Mouse (Mus musculus) embryonic facial prominence, embryonic 10.5 days (tissue): ENCODE measurements at regions not wholly inside any gene's neighbourhood (a gene's known extent, or its start where the extent isn't known, plus 50 kb on each side); places are given as distances from the start of the nearest gene placed in this dataset.

Experiments
- DNase-seq: peaks from one replicate; pipeline ENCODE4 v3.0.0-alpha.2; 2017; ENCODE audit warnings: low spot score
- H3K27ac ChIP-seq: fragments of 300-500 bp; sonication (generic); replicated peaks from 2 replicates; pipeline ENCODE4 v1.5.1; 2016; ENCODE audit warnings: mild to moderate bottlenecking
- H3K27me3 ChIP-seq: fragments of 300-500 bp; sonication (generic); replicated peaks from 2 replicates; pipeline ENCODE4 v1.6.1; 2016; ENCODE audit warnings: low read depth, mild to moderate bottlenecking; ENCODE audit not compliant: poor library complexity, severe bottlenecking
- H3K36me3 ChIP-seq: fragments of 300-500 bp; sonication (generic); replicated peaks from 2 replicates; pipeline ENCODE4 v1.6.1; 2016; ENCODE audit warnings: mild to moderate bottlenecking, moderate library complexity
- H3K4me1 ChIP-seq: fragments of 300-500 bp; sonication (generic); 2 replicates; pipeline ENCODE4 v1.6.1; 2016
- H3K4me3 ChIP-seq: fragments of 300-500 bp; sonication (generic); 2 replicates; pipeline ENCODE4 v1.5.1; 2016; ENCODE audit warnings: mild to moderate bottlenecking, moderate library complexity
- H3K9me3 ChIP-seq: fragments of 300-500 bp; sonication (generic); 2 replicates; pipeline ENCODE4 v1.6.1; 2016; ENCODE audit warnings: mild to moderate bottlenecking
- WGBS: fragments of 180-500 bp; shearing (Covaris S2); methylation state at CpG from one replicate; pipeline ENCODE4 v1.1.7; 2016; 5-methylcytosine and 5-hydroxymethylcytosine counted together

- DNase-seq: no peak
- 33% methylated on average over 3 of the region's 3 CpGs for WGBS
- no peak overlapping the region for H3K27ac ChIP-seq
These were observed 162.5 kb downstream of the Nuf2 start for GRCm38 (mm10) chr1:169368758-169369157.

DNA sequence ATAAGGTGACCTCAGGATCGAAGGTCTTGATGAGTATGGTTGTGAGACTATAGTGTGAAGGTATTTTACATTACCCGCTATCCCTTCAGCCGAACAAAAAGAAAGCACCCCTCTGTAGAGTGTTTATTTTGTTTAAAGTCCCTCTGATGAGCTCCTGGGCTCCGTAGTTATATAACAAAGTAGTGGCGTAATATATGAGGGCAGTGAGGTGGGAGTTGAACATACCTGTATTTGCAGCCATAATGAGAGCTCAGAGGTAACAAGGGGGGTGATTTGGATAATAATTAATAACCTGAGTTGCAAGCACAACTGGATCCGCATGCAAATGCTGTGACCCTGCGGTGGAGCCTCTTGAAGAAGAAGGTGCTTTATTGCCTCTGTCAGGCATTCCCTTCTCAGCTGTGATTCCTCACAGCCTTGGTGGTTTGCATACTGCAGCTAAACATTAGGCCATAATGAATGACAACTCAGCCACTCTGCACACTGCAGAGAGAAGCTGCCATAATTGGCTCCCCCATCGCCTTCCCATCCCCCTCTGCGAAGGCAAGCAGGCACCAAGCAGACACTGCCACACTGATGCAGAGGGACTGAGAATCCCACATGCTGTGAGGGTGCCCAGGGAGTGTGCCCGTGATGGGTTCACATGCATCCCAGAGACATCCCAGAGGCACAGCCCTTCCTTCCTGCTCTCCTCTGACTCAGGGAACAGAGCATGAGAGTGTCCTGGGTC, 163.3 kb downstream of the Nuf2 start:
- 71% methylated on average over 10 of the region's 10 CpGs for whole genome bisulfite sequencing
- Histone ChIP-seq H3K9me3 (no peaks in the 10 kb centered on the region), H3K36me3 (no peaks in the 10 kb centered on the region), H3K27me3 (no peaks in the 10 kb centered on the region), H3K4me3 (no peak overlapping the region), H3K4me1 (peaks cover 21% of the 10 kb centered on the region), H3K27ac (peak overlapping the region; percentile 52; the same call in 1 of the 2 replicates)
- DNase-seq: no peak

More at GRCm38 (mm10) chr1:169368758-169369157, 162.5 kb downstream of the Nuf2 start:
- Histone ChIP-seq H3K36me3 (no peaks in the 10 kb centered on the region), H3K4me1 (peaks cover 19% of the 10 kb centered on the region), H3K4me3 (no peak overlapping the region), H3K27me3 (no peaks in the 10 kb centered on the region), H3K9me3 (no peaks in the 10 kb centered on the region)

DNA sequence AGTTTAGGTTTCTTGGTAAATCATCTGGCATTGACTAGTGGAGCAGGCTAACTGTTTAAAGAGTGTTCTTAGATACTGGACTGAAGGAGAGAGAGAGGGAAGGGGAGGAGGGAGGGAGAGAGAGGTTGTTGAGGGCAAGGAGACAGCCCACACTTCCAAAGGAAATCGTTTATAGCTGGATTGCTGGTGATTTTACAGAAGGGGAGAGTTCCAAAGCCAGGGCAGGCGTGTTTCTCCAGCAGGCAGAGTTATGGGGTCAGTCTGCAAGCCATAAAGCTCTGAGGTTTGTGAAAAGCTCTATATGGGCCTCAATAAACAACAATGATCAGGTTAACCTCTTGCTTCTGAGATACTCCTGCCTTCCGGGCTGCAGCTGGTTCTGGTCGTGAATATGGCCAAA, 163.9 kb downstream of the Nuf2 start:
- H3K4me3 ChIP-seq: no peak overlapping the region
- no peak for DNase-seq
- H3K27me3 ChIP-seq: no peaks in the 10 kb centered on the region
- WGBS: 44% methylated on average over 4 of the region's 4 CpGs
- no peaks in the 10 kb centered on the region for H3K36me3 ChIP-seq
- peaks cover 27% of the 10 kb centered on the region for H3K4me1 ChIP-seq
- no peak overlapping the region; the same call in 1 of the 2 replicates for H3K27ac ChIP-seq
- no peaks in the 10 kb centered on the region for H3K9me3 ChIP-seq

GRCm38 (mm10) chr1:169362564-169362963, 168.7 kb downstream of the Nuf2 start:
- no peaks in the 10 kb centered on the region for H3K36me3 ChIP-seq

DNA sequence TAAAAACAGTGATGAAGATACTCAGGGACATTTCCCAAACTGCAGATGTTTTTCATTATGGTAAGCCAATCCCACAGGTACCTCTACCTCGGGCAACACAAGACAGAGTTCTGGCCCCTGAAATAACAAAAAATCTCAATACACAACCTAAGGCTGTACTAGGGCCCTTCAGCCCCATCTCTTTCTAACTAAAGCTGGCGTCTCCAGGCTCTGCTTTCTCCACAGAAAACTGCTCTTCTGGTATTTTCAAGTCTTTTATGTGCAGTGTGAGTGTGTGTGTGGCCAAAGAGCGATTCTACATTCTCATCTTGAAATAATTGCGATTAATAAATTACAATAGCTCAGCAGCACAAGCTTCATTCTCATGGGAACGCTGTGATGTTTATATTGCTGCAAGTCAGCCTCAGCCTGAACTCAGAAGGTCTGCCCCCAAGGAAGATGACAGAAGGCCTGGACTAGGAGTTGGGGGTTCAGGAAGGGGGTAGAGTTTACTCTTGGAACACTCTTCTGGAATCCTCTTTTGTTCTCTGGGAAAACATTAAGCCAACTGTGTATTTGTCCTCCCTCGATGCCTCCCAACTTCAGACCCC, 173.5 kb downstream of the Nuf2 start:
- H3K36me3 ChIP-seq: no peaks in the 10 kb centered on the region

More at GRCm38 (mm10) chr1:169362564-169362963, 168.7 kb downstream of the Nuf2 start:
- H3K4me1 ChIP-seq: peaks cover 19% of the 10 kb centered on the region
- no peak overlapping the region for H3K4me3 ChIP-seq
- no peaks in the 10 kb centered on the region for H3K9me3 ChIP-seq
- no peaks in the 10 kb centered on the region; the same call in 1 of the 2 replicates for H3K27me3 ChIP-seq
- DNase-seq: no peak
- H3K27ac ChIP-seq: peak overlapping the region; percentile 19; the same call in 1 of the 2 replicates
- 27% methylated on average over 4 of the region's 4 CpGs for WGBS

GRCm38 (mm10) chr1:169354021-169354420, 177.2 kb downstream of the Nuf2 start:
- 85% methylated on average over 5 of the region's 5 CpGs for WGBS
- H3K9me3 ChIP-seq: no peaks in the 10 kb centered on the region
- H3K4me3 ChIP-seq: no peak overlapping the region
- peaks cover 12% of the 10 kb centered on the region for H3K4me1 ChIP-seq
- H3K36me3 ChIP-seq: no peaks in the 10 kb centered on the region
- DNase-seq: no peak
- 0 out of 2 replicates have a peak, but pooled peaks cover 5% of the 10 kb centered on the region for H3K27me3 ChIP-seq
- no peak overlapping the region for H3K27ac ChIP-seq

More for the DNA sequence above, 173.5 kb downstream of the Nuf2 start:
- no peak for DNase-seq
- peaks cover 5% of the 10 kb centered on the region; the same call in 1 of the 2 replicates for H3K27me3 ChIP-seq
- no peaks in the 10 kb centered on the region for H3K9me3 ChIP-seq
- 0 out of 2 replicates have a peak overlapping the region, but pooled peaks have one; percentile 1 for H3K27ac ChIP-seq
- peaks cover 12% of the 10 kb centered on the region for H3K4me1 ChIP-seq
- no peak overlapping the region for H3K4me3 ChIP-seq
- 67% methylated on average over 6 of the region's 6 CpGs for WGBS

DNA sequence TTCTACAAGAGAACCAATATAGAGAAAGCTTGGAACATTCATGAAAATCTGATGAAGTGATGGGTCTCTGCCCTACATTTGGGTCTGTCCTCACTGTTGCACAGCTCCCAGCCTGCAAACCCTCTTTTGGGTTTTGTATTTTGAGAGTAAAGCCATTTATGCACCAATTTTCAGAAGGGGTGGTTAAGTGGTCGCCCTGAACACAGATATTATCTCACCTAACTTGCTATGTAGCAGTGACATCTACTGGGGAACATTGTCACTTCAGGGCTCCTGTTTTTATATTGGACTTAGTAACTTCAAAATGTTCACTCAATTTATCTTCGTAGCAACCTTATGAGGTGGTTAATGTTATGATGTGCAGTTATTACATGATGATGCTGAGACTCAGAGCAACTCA, 183.6 kb downstream of the Nuf2 start:
- no peak overlapping the region for H3K27ac ChIP-seq
- 58% methylated on average over 2 of the region's 2 CpGs for WGBS
- no peak overlapping the region for H3K4me3 ChIP-seq
- H3K27me3 ChIP-seq: no peaks in the 10 kb centered on the region; the same call in 1 of the 2 replicates
- H3K4me1 ChIP-seq: peaks cover 6% of the 10 kb centered on the region; the same call in 1 of the 2 replicates
- DNase-seq: no peak
- H3K9me3 ChIP-seq: no peaks in the 10 kb centered on the region
- H3K36me3 ChIP-seq: no peaks in the 10 kb centered on the region

DNA sequence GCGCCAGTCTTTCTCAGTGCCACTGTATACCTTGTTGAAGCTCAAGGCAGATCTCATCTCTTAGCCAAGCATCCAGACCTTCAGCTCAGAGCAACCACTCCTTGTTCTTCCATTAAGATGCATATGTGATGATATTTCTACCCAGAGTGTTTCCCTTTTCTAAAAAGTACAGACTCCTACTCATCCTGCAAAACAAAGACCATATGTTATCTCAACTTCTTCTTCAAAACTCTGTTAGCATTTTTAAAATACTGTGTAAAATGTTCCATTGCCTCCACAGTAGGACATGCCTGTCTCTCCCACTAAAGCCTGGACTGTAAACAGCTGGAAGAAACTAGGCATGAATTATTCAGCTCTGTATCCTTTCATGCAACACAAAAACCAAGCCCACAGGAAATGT, 184.4 kb downstream of the Nuf2 start:
- no peak overlapping the region for H3K27ac ChIP-seq
- no peaks in the 10 kb centered on the region; the same call in 1 of the 2 replicates for H3K27me3 ChIP-seq
- WGBS: 92% methylated on average over 1 of the region's 1 CpGs
- no peak for DNase-seq
- H3K4me3 ChIP-seq: no peak overlapping the region
- H3K9me3 ChIP-seq: no peaks in the 10 kb centered on the region
- H3K36me3 ChIP-seq: no peaks in the 10 kb centered on the region
- peaks cover 6% of the 10 kb centered on the region; the same call in 1 of the 2 replicates for H3K4me1 ChIP-seq

DNA sequence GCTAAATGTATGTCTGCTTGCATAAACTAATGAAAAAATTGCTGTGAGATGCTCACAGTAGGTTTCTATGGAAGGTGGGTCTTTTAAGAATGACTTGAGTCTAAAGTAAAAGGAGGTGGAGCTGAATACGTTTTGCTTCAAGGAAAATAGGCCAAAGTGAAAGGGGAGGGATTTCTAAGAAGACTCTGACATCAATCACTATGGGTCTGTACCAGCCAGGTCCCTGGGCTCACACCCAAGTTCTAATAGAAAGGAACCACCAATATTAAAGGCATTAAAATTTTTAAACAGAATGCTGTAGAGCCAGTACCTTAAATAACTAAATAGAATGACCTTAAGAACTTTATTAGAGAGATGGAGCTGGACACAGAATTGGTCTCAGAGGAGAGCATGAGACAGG, 190.1 kb downstream of the Nuf2 start:
- DNase-seq: no peak
- no peaks in the 10 kb centered on the region for H3K9me3 ChIP-seq
- H3K4me3 ChIP-seq: no peak overlapping the region
- H3K27me3 ChIP-seq: no peaks in the 10 kb centered on the region; the same call in 1 of the 2 replicates
- WGBS: 75% methylated on average over 1 of the region's 1 CpGs
- H3K4me1 ChIP-seq: no peaks in the 10 kb centered on the region
- no peak overlapping the region for H3K27ac ChIP-seq
- no peaks in the 10 kb centered on the region for H3K36me3 ChIP-seq

DNA sequence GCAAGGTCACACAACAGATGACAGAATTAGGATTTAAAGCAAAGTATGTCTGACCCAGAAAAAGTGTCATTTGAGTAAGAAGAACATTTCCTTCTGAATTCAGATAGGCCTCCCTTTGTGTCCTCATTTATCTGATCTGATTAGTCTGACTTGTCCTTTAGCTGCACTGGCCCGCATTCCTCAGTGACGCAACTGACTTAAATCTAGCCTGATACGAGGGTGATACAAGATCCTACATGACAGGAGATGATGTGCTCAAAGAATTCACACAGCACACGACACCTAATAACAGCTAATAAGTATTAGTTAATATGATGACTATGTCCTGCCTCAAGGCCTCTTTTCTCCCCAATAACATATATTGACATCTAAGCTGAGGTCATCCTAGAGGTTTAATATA, 192.8 kb downstream of the Nuf2 start:
- Histone ChIP-seq H3K9me3 (no peaks in the 10 kb centered on the region), H3K27me3 (no peaks in the 10 kb centered on the region), H3K4me1 (no peaks in the 10 kb centered on the region), H3K36me3 (no peaks in the 10 kb centered on the region), H3K27ac (no peak overlapping the region), H3K4me3 (no peak overlapping the region)
- WGBS: 50% methylated on average over 4 of the region's 4 CpGs
- no peak for DNase-seq

DNA sequence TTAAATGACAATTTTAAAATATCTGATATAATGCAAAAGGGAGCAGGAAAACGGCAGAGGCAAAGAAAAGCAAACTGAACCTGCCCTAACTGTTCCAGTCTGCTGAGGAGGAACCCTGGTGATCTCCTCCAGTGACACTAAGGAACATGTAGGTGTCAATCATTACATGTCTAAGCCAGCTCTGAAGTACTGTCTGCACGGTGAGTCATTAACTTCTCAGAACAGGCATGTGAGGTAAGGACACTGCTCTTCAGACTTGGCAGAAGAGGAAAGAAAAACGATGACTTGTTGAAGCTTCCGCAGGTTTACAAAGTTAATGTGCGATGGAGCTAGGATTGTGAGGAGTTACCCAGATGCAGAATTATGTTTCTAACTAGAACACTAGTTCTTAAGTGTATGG, 199.1 kb downstream of the Nuf2 start:
- no peaks in the 10 kb centered on the region for H3K27me3 ChIP-seq
- H3K4me1 ChIP-seq: peaks cover 5% of the 10 kb centered on the region; the same call in 1 of the 2 replicates
- H3K27ac ChIP-seq: no peak overlapping the region
- 86% methylated on average over 5 of the region's 5 CpGs for WGBS
- DNase-seq: no peak
- H3K4me3 ChIP-seq: no peak overlapping the region
- H3K36me3 ChIP-seq: no peaks in the 10 kb centered on the region
- H3K9me3 ChIP-seq: no peaks in the 10 kb centered on the region

DNA sequence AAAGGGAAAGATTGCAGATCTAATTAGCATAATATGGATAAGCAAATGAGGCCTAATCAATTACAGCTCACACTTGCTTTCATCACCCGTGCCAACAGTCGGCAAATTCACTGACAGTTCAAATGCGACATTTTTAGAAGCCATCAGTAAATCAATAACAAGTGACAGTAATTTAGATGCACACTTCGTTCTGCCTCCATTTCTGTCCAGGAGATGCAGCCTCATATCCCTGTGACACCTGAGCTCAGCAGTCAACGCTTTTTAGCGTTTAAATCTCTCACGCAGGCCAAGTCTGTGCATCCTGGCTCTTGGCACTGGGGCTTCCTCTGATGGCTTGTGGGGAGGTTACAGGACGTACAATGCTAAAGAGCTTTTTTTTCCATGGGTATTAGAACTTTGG, 218.0 kb downstream of the Nuf2 start:
- Histone ChIP-seq H3K4me1 (no peaks in the 10 kb centered on the region), H3K27ac (no peak overlapping the region), H3K9me3 (no peaks in the 10 kb centered on the region), H3K4me3 (no peak overlapping the region), H3K27me3 (no peaks in the 10 kb centered on the region), H3K36me3 (no peaks in the 10 kb centered on the region)
- no peak for DNase-seq
- WGBS: 83% methylated on average over 8 of the region's 8 CpGs

GRCm38 (mm10) chr1:169283440-169283839, 247.8 kb downstream of the Nuf2 start:
- H3K9me3 ChIP-seq: no peaks in the 10 kb centered on the region
- H3K4me3 ChIP-seq: no peak overlapping the region
- no peaks in the 10 kb centered on the region for H3K27me3 ChIP-seq
- H3K4me1 ChIP-seq: no peaks in the 10 kb centered on the region
- H3K36me3 ChIP-seq: no peaks in the 10 kb centered on the region
- 86% methylated on average over 5 of the region's 5 CpGs for WGBS
- DNase-seq: no peak
- H3K27ac ChIP-seq: no peak overlapping the region
